Mouse (Mus musculus): ENCODE measurements around the gene Rad51b. TPM values are rescaled to one million over a fixed set of nuclear protein-coding genes. Genes with fewer than 3 reads are reported as not detected.

Gene Rad51b
- polyA plus RNA-seq, 1 experiment from 2014 or later: 7.8 TPM

- Histone ChIP-seq H3K36me3 (ENCODE audit: control insufficient read depth, insufficient read depth, low read length) (no peaks in the 10 kb centered on the region), H3K27me3 (ENCODE audit: control insufficient read depth, insufficient read depth, low read length) (no peaks in the 10 kb centered on the region), H3K9ac (ENCODE audit: low read length) (peak overlapping the region; percentile 42; the same call in 1 of the 2 replicates), H3K9me3 (replicated peaks; ENCODE audit: control insufficient read depth, low read length) (no peaks in the 10 kb centered on the region), H3K4me2 (ENCODE audit: low read depth, low read length) (peak overlapping the region; percentile 39), H3K4me3 (replicated peaks; ENCODE audit: low read length) (no peak overlapping the region), H3K4me1 (ENCODE audit: control insufficient read depth, insufficient read depth, low read length) (peaks cover 43% of the 10 kb centered on the region), H3K27ac (ENCODE audit: low read length) (peak overlapping the region; percentile 94)
- WGBS: 30% methylated on average over 13 of the region's 13 CpGs
- peak; percentile 83 for ATAC-seq (ENCODE audit: insufficient read depth, low FRiP score)
Measured at GRCm38 (mm10) chr12:79675440-79676176, 378.5 kb downstream of the Rad51b start.

GRCm38 (mm10) chr12:79676251-79676650, 379.2 kb downstream of the Rad51b start:
- H3K36me3 ChIP-seq (ENCODE audit: control insufficient read depth, insufficient read depth, low read length): no peaks in the 10 kb centered on the region
- H3K9ac ChIP-seq (ENCODE audit: low read length): peak overlapping the region; percentile 42; the same call in 1 of the 2 replicates
- peak overlapping the region; percentile 94 for H3K27ac ChIP-seq (ENCODE audit: low read length)
- no peaks in the 10 kb centered on the region for H3K9me3 ChIP-seq (replicated peaks; ENCODE audit: control insufficient read depth, low read length)
- H3K27me3 ChIP-seq (ENCODE audit: control insufficient read depth, insufficient read depth, low read length): no peaks in the 10 kb centered on the region
- no peak for ATAC-seq (ENCODE audit: insufficient read depth, low FRiP score)
- 63% methylated on average over 6 of the region's 6 CpGs for WGBS
- peaks cover 43% of the 10 kb centered on the region for H3K4me1 ChIP-seq (ENCODE audit: control insufficient read depth, insufficient read depth, low read length)
- H3K4me2 ChIP-seq (ENCODE audit: low read depth, low read length): no peak overlapping the region
- H3K4me3 ChIP-seq (replicated peaks; ENCODE audit: low read length): no peak overlapping the region

DNA sequence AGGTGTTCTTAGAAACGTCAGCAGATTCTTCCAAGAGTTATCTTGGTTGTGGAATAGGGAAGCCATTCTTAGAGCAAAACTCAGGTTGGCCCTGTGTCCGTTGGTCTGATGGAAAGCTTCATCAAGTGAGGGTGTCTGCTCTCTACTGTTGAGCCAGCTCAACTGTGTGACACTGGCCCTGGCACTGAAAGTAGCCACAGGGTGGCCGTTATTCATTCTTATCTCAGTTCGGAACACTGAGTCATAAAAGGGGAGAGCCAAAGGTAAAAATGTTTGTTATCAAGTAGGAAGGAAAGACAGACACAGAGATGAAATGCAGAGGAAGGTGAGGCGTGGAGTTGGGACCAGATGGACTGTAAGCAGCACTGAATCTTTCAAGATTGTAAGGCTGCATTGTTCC, 379.8 kb downstream of the Rad51b start:
- 63% methylated on average over 5 of the region's 5 CpGs for WGBS
- Histone ChIP-seq H3K4me3 (replicated peaks; ENCODE audit: low read length) (no peak overlapping the region), H3K4me1 (ENCODE audit: control insufficient read depth, insufficient read depth, low read length) (peaks cover 43% of the 10 kb centered on the region), H3K9ac (ENCODE audit: low read length) (0 out of 2 replicates have a peak overlapping the region, but pooled peaks have one; percentile 10), H3K9me3 (replicated peaks; ENCODE audit: control insufficient read depth, low read length) (no peaks in the 10 kb centered on the region), H3K4me2 (ENCODE audit: low read depth, low read length) (no peak overlapping the region), H3K27me3 (ENCODE audit: control insufficient read depth, insufficient read depth, low read length) (no peaks in the 10 kb centered on the region), H3K27ac (ENCODE audit: low read length) (peak overlapping the region; percentile 94), H3K36me3 (ENCODE audit: control insufficient read depth, insufficient read depth, low read length) (no peaks in the 10 kb centered on the region)
- no peak for ATAC-seq (ENCODE audit: insufficient read depth, low FRiP score)

DNA sequence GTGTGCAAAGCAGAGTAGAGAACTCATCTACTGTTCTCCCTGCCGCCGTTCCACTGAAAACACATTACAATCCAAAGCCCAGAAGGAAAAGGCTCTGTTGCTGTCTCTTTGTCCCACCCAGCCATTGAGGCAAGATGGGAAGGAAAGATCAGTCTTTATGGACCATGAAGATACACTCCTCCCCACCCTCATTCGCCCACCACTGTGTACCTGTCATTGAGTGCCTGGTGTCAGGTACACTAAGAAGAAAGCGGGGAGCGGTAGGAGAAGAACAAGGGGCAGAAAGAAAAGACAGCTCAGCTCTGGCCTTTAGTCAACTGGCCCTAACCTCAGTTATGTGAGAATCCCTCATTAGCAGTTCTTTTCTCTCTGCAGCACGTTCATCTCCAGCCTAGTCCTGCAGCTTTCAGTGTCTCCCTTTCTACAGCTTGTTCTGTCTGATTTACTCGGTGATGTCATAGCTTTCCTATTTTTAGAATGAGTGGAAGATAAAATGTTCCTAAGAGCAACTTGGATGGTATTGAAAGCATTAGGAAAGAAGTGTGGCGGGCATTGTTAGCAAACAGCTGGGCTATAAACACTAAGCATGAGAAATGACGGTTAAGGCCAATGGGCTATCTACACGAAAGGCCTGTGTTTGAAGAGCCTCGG, 382.3 kb downstream of the Rad51b start:
- Histone ChIP-seq H3K4me1 (ENCODE audit: control insufficient read depth, insufficient read depth, low read length) (peaks cover 56% of the 10 kb centered on the region), H3K36me3 (ENCODE audit: control insufficient read depth, insufficient read depth, low read length) (no peaks in the 10 kb centered on the region), H3K9me3 (replicated peaks; ENCODE audit: control insufficient read depth, low read length) (no peaks in the 10 kb centered on the region), H3K9ac (ENCODE audit: low read length) (no peak overlapping the region), H3K27me3 (ENCODE audit: control insufficient read depth, insufficient read depth, low read length) (no peaks in the 10 kb centered on the region), H3K4me3 (replicated peaks; ENCODE audit: low read length) (no peak overlapping the region), H3K27ac (ENCODE audit: low read length) (peak overlapping the region; percentile 76), H3K4me2 (ENCODE audit: low read depth, low read length) (no peak overlapping the region)
- 64% methylated on average over 11 of the region's 11 CpGs for WGBS
- no peak for ATAC-seq (ENCODE audit: insufficient read depth, low FRiP score)

DNA sequence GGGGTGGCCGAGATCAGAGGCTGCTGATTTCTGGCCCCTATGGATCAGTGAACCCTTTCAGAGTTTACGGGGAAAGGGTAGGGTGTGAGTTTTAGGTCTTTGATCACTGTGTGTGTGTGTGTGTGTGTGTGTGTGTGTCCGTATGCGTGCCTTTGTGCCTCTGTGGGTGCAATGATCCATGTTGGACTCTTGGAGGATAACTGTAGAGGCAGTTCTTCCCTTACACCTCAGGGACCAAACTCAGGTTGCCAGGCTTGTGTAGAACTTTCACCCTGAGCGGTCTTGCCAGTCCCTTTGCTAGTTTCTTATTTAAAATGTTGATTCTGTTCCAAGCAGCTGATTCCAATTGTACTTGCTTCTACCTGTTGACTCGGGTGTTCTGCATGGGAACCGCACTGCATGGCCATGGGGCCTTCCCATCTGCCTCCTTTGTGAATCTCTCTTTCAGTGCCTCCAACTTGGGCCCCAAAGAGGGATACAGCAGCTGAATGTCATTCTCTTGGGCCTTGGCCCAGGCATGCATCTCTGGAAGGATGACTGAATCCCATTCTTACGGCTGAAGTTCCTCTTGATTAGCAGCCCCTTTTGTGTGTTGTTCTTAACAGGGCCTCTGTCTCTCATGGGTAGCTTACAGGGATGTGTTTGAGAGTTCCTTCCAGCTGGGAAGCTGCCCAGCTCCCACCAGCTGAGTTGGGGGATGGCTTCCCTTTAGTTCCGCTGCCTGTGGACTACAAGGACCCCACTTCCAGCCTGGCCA, 383.0 kb downstream of the Rad51b start:
- H3K36me3 ChIP-seq (ENCODE audit: control insufficient read depth, insufficient read depth, low read length): no peaks in the 10 kb centered on the region
- WGBS: 69% methylated on average over 9 of the region's 9 CpGs
- peak overlapping the region; percentile 76 for H3K27ac ChIP-seq (ENCODE audit: low read length)
- H3K4me3 ChIP-seq (replicated peaks; ENCODE audit: low read length): no peak overlapping the region
- H3K4me2 ChIP-seq (ENCODE audit: low read depth, low read length): no peak overlapping the region
- H3K4me1 ChIP-seq (ENCODE audit: control insufficient read depth, insufficient read depth, low read length): peaks cover 49% of the 10 kb centered on the region
- no peak overlapping the region for H3K9ac ChIP-seq (ENCODE audit: low read length)
- no peaks in the 10 kb centered on the region for H3K27me3 ChIP-seq (ENCODE audit: control insufficient read depth, insufficient read depth, low read length)
- 0 out of 2 replicates have a peak, but pooled peaks have one; percentile 23 for ATAC-seq (ENCODE audit: insufficient read depth, low FRiP score)
- no peaks in the 10 kb centered on the region for H3K9me3 ChIP-seq (replicated peaks; ENCODE audit: control insufficient read depth, low read length)

- H3K9me3 ChIP-seq (replicated peaks; ENCODE audit: control insufficient read depth, low read length): no peaks in the 10 kb centered on the region
Measured at GRCm38 (mm10) chr12:79680698-79681072, 383.6 kb downstream of the Rad51b start.

DNA sequence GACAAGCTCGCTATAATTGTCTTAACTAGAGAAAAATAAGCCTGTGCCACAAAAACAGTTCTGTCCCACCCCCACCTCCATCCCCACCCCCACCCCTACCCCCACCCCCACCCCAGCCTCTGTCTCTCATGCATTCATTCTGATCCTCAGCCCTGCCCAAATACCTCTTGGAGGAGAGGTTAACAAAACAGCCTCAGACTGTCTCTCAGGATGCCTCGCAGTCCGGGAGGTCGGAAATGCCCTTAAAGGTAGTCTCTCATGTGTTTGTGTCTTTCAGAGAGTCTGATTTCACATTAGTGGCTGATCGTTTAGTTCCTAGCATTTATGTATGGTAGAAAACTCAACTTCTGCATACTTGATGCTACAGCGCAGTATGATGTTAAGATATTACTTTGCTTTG, 384.5 kb downstream of the Rad51b start:
- no peak overlapping the region for H3K9ac ChIP-seq (ENCODE audit: low read length)
- H3K36me3 ChIP-seq (ENCODE audit: control insufficient read depth, insufficient read depth, low read length): no peaks in the 10 kb centered on the region
- no peak overlapping the region for H3K4me3 ChIP-seq (replicated peaks; ENCODE audit: low read length)
- H3K27ac ChIP-seq (ENCODE audit: low read length): no peak overlapping the region
- no peak overlapping the region for H3K4me2 ChIP-seq (ENCODE audit: low read depth, low read length)
- no peak for ATAC-seq (ENCODE audit: insufficient read depth, low FRiP score)
- H3K27me3 ChIP-seq (ENCODE audit: control insufficient read depth, insufficient read depth, low read length): no peaks in the 10 kb centered on the region
- H3K9me3 ChIP-seq (replicated peaks; ENCODE audit: control insufficient read depth, low read length): no peaks in the 10 kb centered on the region
- WGBS: 80% methylated on average over 6 of the region's 6 CpGs
- peaks cover 36% of the 10 kb centered on the region for H3K4me1 ChIP-seq (ENCODE audit: control insufficient read depth, insufficient read depth, low read length)

More at GRCm38 (mm10) chr12:79680698-79681072, 383.6 kb downstream of the Rad51b start:
- peaks cover 45% of the 10 kb centered on the region for H3K4me1 ChIP-seq (ENCODE audit: control insufficient read depth, insufficient read depth, low read length)
- peak overlapping the region; percentile 76 for H3K27ac ChIP-seq (ENCODE audit: low read length)
- H3K4me2 ChIP-seq (ENCODE audit: low read depth, low read length): no peak overlapping the region
- WGBS: 66% methylated on average over 3 of the region's 3 CpGs
- no peaks in the 10 kb centered on the region for H3K27me3 ChIP-seq (ENCODE audit: control insufficient read depth, insufficient read depth, low read length)
- ATAC-seq (ENCODE audit: insufficient read depth, low FRiP score): no peak
- H3K36me3 ChIP-seq (ENCODE audit: control insufficient read depth, insufficient read depth, low read length): no peaks in the 10 kb centered on the region
- no peak overlapping the region for H3K4me3 ChIP-seq (replicated peaks; ENCODE audit: low read length)
- no peak overlapping the region for H3K9ac ChIP-seq (ENCODE audit: low read length)

DNA sequence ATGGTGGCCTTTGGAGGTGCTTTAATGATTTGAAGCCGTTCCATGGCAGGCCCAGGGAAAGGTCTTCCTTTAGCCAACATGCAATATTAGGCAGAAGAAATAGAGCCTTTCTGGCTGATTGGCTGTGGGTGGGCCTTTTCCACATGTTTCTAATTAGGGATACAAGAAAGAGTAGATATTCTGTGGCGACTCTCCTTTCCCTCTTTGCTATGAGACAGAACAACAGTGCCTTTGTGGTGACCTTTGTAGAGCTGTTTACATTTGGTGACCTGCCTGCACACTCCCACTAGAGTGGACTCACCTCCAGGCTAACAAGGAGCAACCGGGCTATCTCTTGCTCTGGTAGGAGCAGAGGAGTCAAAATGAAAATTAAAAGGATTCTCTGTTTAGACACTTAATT, 386.3 kb downstream of the Rad51b start:
- H3K36me3 ChIP-seq (ENCODE audit: control insufficient read depth, insufficient read depth, low read length): no peaks in the 10 kb centered on the region
- ATAC-seq (ENCODE audit: insufficient read depth, low FRiP score): no peak
- peaks cover 34% of the 10 kb centered on the region for H3K4me1 ChIP-seq (ENCODE audit: control insufficient read depth, insufficient read depth, low read length)
- no peaks in the 10 kb centered on the region for H3K9me3 ChIP-seq (replicated peaks; ENCODE audit: control insufficient read depth, low read length)
- no peak overlapping the region for H3K4me2 ChIP-seq (ENCODE audit: low read depth, low read length)
- H3K27me3 ChIP-seq (ENCODE audit: control insufficient read depth, insufficient read depth, low read length): no peaks in the 10 kb centered on the region
- H3K27ac ChIP-seq (ENCODE audit: low read length): peak overlapping the region; percentile 59; the same call in 1 of the 2 replicates
- WGBS: 30% methylated on average over 3 of the region's 3 CpGs
- no peak overlapping the region for H3K4me3 ChIP-seq (replicated peaks; ENCODE audit: low read length)
- H3K9ac ChIP-seq (ENCODE audit: low read length): no peak overlapping the region

GRCm38 (mm10) chr12:79683759-79684158, 386.7 kb downstream of the Rad51b start:
- peaks cover 34% of the 10 kb centered on the region for H3K4me1 ChIP-seq (ENCODE audit: control insufficient read depth, insufficient read depth, low read length)
- H3K9me3 ChIP-seq (replicated peaks; ENCODE audit: control insufficient read depth, low read length): no peaks in the 10 kb centered on the region
- H3K27me3 ChIP-seq (ENCODE audit: control insufficient read depth, insufficient read depth, low read length): no peaks in the 10 kb centered on the region
- 33% methylated on average over 4 of the region's 4 CpGs for WGBS
- no peak overlapping the region for H3K4me3 ChIP-seq (replicated peaks; ENCODE audit: low read length)
- no peak overlapping the region for H3K4me2 ChIP-seq (ENCODE audit: low read depth, low read length)
- H3K9ac ChIP-seq (ENCODE audit: low read length): no peak overlapping the region
- no peak for ATAC-seq (ENCODE audit: insufficient read depth, low FRiP score)
- H3K27ac ChIP-seq (ENCODE audit: low read length): peak overlapping the region; percentile 71
- H3K36me3 ChIP-seq (ENCODE audit: control insufficient read depth, insufficient read depth, low read length): no peaks in the 10 kb centered on the region
